Mouse (Mus musculus) frontal cortex, adult (tissue): ENCODE measurements around the gene Slc17a6.

Experiments used
- ATAC-seq: cut with Nextera tagmentation; 2 replicates; pipeline ENCODE4 v1.9.2; 2017; ENCODE audit warnings: mild to moderate bottlenecking, moderate library complexity, mixed read lengths; ENCODE audit not compliant: low TSS enrichment

Gene Slc17a6

DNA sequence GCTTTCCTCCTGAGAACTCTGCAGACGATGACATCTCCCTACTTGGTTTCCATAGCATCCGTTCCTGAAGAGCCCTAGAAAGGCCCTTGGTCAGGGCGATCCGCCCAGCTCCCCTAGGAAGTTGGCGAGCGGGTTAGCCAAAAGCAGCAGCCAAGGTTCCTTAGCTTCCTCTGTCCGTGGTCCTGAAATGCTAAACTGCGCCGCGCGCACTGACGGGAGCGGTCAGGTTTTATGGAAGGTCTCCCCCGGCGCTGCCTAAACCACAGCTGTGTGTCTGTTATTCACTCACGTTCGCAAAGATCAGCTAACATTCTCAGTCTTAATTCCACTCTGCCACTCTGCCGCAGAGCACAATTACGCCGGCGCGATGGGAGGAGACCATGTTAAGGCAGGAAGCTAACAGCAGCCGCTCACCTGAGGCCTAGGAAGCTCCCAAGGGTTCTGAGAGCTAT, at the start of gene Slc17a6:
TSS of gene Slc17a6 (plus strand) at position 313 of the 452 bp plus-strand sequence.
- ATAC-seq, result peak; percentile 70

DNA sequence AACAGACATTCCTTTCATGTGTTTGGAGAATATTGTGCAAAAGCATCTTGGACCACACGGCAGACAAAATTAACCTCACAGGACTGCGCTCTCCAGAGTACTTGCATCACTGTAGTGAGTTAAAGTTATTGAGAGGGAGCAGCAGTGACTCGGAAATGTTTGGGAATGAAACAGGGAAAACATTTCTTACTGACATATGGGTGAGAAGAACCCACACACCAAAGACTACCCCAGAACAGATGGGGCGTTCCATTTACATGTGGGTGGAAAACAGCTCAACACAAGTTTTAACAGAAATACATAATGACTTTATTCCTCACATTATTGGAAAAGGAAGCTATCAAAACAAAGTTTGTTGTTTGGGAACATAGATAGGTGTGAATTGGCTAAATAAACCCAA, 21.8 kb upstream of the Slc17a6 start:
- ATAC-seq, result peak; percentile 76; the same call in 1 of the 2 replicates

DNA sequence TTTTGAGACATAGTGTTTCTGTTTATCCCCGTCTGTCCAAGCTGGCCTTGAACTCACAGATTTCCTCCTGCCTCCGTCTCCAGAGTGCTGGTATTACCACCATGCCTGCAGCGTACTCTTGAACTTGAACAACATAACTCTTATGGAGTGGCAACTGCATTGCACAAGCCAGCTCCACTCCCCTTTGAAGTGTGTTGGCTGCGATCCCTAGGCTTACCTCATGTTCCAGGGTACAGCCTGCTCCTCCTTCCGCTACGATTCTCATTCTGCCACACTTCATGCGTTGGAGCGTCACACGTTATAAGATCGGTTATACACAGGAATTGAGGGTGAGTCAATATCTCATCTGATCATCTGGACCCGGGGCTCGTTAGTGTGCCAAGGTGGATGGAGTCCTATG, 18.1 kb upstream of the Slc17a6 start:
- no peak; the same call in 1 of the 2 replicates for ATAC-seq

DNA sequence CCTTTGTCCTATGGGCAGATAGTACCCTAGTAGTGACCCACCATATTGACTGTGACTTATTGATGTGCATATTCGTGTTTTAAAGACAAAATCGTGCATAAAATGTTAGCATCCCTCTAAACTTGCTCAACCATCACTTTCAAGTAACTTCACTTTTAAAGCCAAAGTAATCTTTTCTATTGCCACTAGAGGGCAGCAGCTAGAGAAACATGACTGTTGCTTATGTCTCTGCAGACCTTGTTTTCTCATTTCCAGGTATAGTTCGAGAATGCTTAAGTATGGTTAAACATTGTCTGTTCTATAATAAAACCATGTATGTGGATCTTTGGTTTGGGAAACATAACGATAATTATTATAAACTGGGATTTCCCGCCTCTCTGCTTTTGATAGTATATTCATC, 7.4 kb upstream of the Slc17a6 start:
- ATAC-seq, result no peak

DNA sequence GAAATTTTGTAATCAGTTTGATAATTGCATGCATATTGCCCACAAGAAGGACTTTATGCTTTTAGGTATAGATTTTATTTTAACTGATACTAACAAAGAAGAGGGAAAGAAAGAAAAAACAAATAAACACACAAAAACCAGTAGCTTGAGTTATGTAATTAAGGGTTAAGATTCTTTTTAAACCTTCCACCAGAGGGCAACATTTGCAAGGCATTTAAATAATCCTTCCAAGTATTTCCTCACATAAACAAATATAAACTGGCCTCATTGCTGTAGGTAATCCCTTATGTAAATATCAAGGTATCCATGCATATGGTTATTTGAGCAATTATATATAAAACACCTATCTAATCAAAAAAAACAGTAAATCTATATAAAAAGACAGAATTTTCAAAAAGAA, 3.9 kb upstream of the Slc17a6 start:
- ATAC-seq, result no peak

DNA sequence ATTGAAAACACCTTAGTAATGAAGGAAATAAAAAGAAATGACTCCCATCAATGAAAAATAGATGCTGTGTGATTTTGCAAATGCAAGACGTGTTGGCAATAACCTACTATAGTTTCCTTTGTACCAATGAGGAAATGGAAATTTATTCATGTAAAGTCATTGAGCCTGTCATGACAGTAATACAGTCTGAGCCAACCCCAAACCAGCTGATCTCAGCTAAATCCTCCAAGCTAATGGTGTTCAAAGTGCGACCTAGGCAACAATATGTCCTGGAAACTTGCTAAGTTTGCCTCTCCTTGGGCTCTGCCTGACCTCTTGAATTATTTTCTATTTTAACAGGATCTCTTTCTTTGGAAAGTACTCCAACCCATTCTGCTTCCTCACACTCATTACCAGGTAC, 3.4 kb upstream of the Slc17a6 start:
- no peak for ATAC-seq

DNA sequence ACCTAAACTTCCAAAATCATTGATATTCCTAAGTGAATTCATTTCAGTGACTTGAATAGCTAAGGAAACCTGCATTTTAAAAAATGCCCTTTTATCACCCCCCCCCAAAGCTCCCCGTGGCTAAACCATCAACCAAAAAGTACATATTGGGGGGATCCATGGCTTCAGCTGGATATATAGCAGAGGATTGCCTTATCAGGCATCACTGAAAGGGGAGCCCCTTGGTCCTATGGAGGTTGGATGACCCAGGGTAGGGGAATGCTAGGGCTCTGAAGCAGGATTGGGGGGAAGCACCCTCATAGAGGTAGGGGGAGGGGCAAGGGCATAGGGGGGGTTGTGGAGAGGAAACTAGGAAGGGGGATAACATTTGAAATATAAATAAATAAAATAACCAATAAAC, 1.8 kb upstream of the Slc17a6 start:
- no peak for ATAC-seq

DNA sequence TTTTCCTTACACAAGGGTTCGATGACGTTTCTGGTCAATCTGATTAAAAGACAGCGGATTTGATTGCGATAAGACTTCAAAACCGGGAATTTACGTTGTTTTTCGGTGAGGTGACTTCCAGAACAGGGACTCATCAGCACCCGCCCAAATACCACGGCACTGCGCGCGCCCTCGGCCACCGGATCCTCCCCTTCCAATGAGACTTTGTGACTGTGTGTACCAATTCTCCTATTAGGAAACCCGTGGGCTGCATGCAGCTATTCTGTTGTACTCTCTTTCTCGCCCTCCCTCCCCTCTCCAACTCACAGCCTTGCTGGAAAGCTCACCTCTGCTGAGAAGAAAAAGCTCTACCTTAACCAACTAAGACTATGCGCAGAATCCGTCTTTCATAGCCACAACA, 390 bp downstream of the Slc17a6 start:
- ATAC-seq, result peak; percentile 17

DNA sequence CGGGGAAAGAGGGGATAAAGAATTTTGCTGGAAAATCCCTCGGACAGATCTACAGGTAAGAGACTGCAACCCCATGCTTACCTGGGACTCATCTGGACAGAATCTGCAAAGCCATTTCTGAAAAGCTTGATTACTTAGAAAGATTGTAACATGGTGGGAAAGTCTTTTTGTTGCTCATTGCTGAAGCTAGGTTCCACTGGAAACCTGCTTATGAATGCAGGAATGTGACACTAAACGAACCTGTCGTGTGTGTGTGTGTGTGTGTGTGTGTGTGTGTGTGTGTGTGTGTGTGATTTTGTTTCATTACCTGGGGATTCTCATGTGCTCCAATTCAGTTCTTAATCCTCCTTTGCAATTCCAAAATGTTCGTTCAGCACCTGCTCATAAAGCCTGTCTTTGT, 860 bp downstream of the Slc17a6 start:
- no peak for ATAC-seq

DNA sequence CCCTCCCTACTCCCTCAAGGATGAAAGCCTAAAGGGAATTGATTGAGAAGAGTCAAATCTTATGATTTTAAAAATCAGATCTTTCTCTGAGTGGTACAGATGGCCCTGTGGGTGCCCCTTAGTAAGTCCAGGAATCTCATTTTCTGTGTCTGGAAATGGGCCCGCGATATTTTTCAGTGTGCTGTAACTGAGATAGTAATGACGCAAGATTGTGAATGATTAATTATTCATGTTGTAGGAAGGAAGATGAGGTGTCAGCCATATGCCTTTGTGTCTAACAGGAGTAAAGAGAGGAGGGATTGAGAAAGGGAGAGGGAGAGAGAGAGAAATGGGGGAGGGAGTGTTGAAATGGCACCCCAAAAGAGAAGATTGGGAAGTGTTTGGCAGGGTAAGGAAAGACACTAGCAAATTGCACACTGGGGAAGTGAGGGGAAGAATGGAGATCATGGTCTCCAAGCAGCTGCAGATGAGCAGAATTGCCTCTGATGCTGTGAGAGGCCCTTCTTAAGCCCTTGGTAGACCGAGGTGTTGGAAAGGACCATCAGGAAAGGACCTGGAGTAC, 2.6 kb downstream of the Slc17a6 start:
- no peak for ATAC-seq

DNA sequence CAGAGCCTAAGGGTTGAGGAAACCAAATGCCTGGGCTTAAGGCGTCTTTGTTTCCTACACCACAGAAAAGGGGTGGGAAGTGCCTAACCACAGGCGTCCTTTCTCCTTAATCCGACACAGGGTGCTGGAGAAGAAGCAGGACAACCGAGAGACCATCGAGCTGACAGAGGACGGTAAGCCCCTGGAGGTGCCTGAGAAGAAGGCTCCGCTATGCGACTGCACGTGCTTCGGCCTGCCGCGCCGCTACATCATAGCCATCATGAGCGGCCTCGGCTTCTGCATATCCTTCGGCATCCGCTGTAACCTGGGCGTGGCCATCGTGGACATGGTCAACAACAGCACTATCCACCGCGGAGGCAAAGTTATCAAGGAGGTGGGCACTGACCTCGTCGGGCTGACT, 3.4 kb downstream of the Slc17a6 start:
- ATAC-seq, result no peak

DNA sequence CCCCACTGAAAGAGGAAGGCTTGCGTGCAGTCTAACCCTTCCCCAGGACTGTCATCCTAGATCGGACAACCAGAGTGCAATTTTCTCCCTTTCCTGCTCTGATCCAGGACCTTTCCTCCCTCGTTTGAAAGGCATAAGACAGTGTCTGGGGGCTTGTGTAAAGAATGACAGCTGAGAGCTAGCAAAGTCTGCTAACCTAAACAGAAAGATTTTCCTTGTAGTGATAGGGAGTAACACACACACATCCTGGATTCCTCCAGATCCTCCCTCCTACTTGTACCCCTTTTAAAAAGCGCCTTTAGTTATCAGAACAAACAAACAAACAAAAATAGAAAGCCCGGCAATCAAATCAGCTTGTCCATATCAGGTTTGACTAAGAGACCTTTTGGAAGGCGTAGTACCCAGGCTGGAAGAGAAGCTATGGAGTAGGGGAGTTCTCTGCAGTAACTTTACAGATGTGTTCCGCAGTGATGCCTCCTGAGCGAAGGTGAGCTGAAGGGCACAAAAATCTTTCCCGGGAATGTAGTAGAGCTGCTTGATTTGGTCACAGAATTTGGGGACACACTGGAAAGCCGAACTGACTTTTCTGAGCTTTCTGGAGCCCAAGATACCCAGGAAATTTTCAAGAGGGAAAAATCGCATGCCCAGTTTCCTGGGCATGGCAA, 3.9 kb downstream of the Slc17a6 start:
- no peak for ATAC-seq

DNA sequence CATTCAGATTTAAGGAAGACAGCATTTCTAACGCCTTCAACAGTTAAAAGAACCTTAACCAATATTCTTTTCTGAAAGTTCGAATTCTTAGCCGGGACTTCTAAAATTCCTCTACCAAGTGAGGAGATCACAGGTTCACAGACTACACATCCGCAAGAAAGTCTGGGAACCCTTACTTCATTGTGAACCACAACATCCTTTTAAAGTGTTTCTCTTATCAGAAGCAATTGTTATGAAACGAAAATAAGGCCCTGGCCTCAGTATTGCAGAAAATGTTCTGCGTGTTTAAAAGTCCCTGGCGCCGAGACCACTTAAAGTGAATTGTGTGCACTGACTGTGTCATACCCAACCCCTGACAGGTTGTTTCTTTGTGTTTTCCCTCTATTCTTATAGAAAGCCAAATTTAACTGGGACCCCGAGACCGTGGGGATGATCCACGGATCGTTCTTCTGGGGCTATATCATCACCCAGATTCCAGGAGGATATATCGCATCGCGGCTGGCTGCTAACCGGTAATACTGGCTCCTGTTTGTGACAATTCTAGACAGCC, 4.7 kb downstream of the Slc17a6 start:
- no peak for ATAC-seq

DNA sequence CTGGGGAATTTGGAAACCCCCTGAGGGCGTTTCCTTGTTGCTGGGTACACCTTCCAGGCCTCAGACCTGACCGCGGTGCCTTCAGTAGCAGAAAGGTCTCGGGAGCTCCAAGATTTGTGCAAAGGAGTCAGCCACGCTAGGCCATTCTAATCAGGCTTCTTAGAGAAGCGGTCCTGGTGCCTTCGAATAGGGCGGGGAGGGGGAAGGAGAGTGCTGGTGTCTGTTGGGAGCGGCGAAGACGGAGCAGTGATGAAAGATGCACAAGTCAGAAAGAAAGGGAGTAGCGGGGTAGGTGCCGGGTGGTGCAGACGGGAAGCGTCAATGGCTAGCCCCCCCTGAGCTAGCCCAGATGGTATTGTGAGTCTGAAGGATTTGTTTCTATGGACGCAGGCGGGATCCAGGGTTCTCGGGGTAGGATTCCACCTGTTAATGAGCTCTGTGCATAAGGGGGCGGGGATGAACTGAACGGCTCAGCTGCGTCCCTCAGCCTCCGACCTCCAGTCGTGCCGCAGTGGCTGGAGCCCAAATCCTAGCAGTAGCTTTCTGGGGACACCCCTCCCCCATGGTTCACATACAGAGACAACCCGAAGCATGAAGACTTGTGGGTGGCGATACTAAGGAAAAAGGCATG, 5.3 kb downstream of the Slc17a6 start:
- 0 out of 2 replicates have a peak, but pooled peaks have one; percentile 39 for ATAC-seq

DNA sequence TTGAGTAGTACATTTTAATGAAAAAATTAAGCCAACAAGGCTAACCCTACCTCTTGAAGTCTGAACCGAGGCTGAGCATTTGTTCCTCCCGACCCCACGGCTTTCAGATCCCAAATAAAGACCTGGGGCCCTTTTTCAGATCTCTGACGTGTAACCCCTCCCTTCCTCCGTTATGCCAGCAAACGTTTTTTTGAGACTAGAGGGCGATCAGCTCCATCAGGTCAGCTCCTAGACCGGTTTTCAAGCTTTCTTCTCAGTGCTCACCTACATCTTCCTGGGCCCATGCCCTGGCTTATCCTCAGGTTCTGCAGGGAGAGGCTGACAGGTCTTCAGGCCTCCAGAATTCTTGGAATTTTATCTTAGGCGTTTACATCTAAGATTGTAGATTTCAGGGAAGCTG, 5.9 kb downstream of the Slc17a6 start:
- ATAC-seq, result no peak

DNA sequence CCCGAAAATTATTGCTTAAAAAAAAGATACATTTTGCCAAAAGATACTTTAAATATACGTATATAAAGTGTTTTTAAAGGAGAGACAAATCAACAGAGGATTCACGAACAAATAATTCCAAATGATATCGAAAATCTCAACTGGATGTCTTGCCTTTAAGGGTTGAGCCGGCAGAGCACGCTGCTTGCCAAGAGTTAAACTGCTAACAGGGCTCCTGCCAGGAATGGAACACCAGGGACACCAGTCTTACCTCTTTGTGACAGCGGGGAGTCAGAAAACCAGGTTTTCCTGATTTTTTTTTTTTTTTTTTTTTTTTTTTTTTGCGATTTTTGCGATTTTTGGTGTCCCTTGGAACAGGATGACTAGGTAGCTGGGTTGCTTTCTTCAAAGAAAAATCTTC, 6.5 kb downstream of the Slc17a6 start:
- no peak for ATAC-seq

DNA sequence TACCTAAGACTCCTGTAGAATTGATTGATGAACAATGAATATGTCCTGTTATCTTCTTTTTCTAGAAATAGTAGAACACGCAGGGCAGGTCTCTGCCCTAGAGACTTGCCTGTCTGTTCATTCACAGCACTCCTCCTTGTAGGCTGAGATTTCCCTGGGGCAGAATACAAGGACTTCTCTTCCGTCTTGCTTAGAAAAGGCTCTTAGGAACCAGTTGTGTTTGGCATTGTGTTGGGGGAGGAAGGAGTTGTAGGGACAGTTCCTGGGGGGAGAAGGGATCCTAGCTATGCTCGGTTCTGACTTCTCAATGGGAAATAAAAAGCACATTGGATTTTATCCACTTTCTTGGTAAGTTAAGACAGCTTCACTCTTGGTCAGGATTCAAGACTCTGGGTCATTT, 7.4 kb downstream of the Slc17a6 start:
- ATAC-seq, result no peak

DNA sequence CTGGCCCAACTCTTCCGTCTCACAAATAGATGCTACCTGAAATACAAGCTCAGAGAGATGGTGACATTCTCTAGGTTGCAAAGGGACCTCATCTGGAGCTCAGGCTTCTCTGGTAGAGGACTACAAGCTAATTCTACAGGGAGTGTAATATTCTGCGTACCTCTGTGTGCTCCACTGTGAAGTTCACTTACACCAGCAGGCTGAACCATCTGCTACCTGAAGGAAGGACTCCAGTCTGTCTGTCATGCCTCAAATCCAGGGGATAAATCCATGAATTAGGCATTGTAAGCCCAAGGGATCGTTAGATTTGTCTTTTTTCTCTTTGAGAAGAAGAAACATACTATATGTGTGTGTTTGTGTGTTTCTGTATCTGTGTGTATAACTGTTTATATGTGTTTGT, 9.4 kb downstream of the Slc17a6 start:
- no peak for ATAC-seq

DNA sequence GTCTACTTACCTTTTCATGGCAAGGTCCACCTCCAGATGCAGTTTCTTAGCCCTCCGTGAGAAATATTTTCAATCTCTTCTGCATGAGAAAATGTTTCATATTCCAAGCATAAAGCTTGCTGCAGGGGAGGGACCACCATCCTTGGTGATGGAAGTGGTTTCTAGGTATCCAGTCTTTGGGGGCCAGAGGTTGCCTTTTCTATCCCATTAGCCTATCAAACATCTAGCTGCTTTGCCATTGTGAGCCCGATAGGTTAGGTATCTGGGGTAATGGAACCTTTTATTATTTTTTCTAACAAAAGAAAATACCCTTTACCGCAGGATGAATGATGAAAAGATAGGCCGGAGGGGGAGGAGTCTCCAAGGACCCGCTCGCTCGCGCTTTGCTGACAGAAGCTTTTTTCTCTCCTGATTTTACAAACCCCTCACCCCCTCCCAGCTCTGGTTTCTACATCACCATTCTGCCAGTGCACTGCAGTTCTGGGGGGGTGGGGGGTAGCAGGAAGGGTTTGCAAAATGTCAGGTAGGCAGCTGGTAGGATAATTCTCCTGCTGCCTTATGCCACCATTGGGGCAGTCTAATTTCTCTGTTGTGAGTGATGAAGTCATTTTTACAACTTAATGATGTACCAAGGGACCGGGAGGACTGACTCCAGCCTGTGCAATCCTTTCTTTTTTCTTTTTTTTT, 10.9 kb downstream of the Slc17a6 start:
- no peak for ATAC-seq

DNA sequence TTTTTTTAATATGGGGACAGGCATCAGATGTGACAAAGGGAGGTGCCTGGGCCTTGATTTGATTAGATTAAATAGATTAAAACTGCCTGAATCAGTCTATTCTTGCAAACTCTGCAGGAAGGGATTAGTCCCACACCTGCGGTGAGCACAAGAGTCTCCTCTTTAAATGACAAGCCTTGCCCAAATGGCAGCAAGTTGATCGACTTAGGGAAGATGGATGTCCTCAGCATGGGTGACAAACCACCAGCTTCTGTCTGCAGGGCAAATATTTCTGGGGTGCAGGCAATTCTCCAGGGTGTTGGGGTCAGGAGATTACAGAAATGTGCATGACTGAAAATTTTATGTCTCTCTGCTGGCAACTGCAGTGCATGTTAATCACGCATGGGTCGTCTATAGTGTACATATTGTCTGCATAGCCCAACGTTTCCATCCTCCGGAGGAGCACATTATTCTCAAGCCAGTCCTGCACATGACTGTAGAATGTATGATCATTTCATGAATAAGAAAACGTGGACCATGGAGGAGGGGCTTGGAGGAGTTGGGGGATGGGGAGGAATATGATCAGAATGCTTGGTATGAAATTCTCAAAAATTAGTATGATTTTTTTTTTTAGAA, 11.5 kb downstream of the Slc17a6 start:
- no peak for ATAC-seq

DNA sequence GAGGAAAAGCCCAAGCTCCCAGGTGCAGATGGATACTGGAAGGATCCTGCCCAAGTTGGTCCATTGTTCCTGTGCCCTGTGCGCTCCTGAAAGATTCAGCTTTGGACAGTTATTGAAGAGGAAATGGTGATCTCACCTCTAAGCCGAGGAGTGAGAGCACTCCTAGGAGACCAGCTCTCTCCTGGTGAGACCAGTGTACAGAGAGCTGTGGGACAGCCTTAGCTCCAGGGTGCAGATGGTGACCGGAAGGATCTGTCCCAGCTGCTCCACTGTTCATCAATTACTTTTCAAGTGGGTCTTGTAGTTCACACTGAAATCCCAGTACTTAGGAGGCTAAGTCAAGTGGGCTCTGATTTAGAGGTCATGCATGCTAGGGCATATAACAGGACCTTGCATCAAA, 35.3 kb downstream of the Slc17a6 start:
- ATAC-seq, result no peak

DNA sequence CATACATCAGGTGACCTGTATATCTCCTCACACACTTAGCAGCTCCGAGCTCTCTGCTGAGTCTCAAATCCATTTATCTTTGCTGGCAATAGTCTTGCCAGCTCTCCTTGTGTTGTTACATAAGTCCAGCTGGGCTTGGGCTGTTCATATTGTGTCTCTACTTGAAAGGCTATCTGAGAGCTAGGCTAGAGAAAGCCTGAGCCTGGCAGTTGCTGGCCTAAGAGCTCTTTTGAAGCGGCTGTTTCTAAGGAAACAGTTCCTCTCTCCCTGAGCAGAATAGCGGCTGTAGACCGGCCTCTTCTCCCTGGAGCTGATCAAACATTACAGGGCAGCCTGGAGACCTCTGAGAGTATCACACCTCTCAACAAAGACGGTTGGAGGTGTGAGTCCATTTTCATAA, 40.6 kb downstream of the Slc17a6 start:
- peak; percentile 64 for ATAC-seq
